Mouse (Mus musculus) CH12.LX (cell line): Measurements from ENCODE around the gene Ubtf.

Experiments
- CHD1 ChIP-seq: IDR thresholded peaks from 2 replicates; pipeline ENCODE4 v1.6.1; 2012; ENCODE audit warnings: low read depth, low read length, improper control_type of control experiment, inconsistent platforms
- CTCF ChIP-seq, 2 experiments: IDR thresholded peaks in 1 of 2; conservative IDR thresholded peaks in 1 of 2; 2 replicates each; pipeline ENCODE4 v1.5.1; 2011 to 2012; ENCODE audit warnings: low read depth in 2 of 2, low read length in 2 of 2, improper control_type of control experiment in 1 of 2, inconsistent platforms in 1 of 2, mild to moderate bottlenecking in 1 of 2, moderate library complexity in 1 of 2
- GABPA ChIP-seq: IDR thresholded peaks from 2 replicates; pipeline ENCODE4 v1.6.1; 2012; ENCODE audit warnings: low read depth, low read length, improper control_type of control experiment, inconsistent platforms; ENCODE audit not compliant: insufficient replicate concordance
- POLR2AphosphoS2 ChIP-seq: IDR thresholded peaks from 2 replicates; pipeline ENCODE4 v1.6.1; 2011; ENCODE audit warnings: low read depth, low read length, improper control_type of control experiment

DNA sequence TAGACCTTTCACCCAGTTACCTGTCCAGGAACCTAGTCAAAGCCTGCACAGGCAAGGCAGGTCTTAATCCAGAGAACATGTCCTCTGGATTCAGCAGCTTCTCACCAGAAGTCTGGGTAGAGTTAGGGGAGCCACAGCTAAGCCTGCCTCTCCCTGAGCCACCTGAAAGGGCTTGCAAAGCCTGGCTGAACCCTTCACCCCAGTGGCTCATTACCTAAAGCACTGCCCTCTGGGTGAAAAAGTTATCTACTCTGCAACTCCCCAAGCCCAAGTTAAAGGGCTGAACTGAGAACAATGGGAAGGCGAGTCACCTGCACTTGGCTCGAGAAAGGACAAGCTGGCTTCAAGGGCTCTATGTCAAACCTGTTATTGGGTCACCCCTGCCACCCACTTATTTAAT, 15.4 kb downstream of the Ubtf start:
- TF ChIP-seq CTCF (conservative IDR thresholded peaks at IDR 0.05 in 1 of 2, IDR thresholded peaks at IDR 0.05 in 1 of 2; ENCODE audit: low read depth in 2 of 2, low read length in 2 of 2) (no peak), GABPA (no peak), CHD1 (no peak), POLR2AphosphoS2 (no peak; the same call in 1 of the 2 replicates)
